Mouse (Mus musculus) left cerebral cortex, adult 9 months (tissue): ENCODE measurements at regions not wholly inside any gene's neighbourhood (a gene's known extent, or its start where the extent isn't known, plus 50 kb on each side); places are given as distances from the start of the nearest gene placed in this dataset.
"Not testable (repeated sequence)": the region's sequence is repeated elsewhere in the genome, so short reads cannot be mapped to it uniquely, and the experiment has no call there.

Experiments used
- DNase-seq, 2 experiments: peaks; one replicate each; pipeline ENCODE4 v3.0.0; 2022; ENCODE audit warnings: low spot score in 2 of 2

GRCm38 (mm10) chr12:14250124-14250523, 98.3 kb upstream of the Fam84a start:
- no peak for DNase-seq

DNA sequence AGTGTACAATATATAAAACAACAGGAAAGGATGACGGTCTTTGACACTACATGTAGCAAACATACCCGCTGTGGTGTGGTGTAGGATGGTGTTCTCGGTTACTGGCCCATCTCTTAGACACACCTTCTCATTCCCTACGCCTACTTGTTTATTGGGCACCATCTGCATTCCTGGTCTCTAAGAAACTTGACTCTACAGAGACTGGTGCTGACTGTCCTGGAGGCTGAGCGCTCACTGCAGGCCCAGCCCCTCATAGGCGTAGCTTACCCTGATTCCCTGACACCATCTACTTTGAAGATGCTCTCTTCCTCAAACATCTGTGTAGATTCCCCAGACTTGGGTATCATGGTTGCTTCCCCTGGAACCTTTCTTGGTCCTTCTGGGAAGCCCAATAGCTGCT, 90.9 kb upstream of the Fam84a start:
- DNase-seq = not testable (repeated sequence)

DNA sequence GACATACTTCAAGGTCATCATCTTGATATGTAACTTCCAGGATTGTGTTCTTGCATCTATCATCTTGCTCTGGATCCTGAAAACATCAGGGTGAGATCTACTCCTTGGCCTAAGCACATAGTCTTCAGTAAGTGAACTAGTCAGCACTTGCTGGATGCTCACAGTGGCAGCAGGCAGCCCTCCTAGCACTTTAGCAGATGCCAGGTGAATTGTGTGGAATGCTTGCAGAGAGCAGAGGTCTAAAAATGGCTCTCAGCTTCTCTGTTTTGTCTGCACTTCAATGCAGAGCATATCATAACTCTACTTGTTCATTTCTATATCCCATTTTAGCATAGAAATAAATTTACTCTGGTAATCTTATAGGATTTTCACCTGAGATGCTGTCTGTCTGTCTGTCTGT, 85.8 kb upstream of the Fam84a start:
- peak in 1 of 2 experiments; percentile 4 for DNase-seq

DNA sequence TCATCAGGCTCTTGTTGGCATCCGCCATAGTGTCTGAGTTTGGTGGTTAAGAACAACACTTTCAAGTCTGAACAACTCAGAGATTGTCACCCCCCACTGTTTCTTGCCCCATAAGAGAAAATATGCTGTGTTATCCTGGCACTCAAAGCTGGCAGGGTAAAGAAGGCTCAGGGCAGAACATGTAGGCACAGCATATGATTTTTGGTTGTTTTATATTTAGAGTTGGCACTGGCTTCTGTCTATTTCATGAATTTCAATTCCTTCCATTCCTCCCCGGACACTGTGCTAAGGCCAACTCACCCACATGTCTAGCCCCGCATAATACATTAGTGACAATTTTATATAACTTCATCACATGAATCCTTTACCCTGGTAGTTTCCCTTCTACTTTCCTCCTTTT, 83.5 kb upstream of the Fam84a start:
- peak; percentile 8 to 22 for DNase-seq

DNA sequence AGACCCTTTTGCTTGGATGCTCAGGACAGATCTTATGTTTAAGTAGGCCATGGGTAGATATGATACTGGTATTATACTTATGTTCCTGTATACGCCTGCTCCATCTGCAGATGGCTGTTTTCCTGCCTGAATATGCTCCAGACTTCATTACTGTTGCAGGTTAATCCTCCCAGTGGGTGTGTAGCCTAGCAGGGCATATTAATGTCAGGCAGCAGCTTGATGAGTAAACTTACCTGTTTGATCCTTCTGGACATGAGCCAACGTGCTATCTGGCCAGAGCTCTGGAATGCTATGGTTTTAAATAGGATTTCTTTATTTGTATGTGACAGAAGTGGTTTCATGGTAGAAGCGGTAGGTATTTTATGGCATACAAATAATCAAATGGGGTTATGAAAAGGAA, 60.8 kb upstream of the Fam84a start:
- DNase-seq = no peak

DNA sequence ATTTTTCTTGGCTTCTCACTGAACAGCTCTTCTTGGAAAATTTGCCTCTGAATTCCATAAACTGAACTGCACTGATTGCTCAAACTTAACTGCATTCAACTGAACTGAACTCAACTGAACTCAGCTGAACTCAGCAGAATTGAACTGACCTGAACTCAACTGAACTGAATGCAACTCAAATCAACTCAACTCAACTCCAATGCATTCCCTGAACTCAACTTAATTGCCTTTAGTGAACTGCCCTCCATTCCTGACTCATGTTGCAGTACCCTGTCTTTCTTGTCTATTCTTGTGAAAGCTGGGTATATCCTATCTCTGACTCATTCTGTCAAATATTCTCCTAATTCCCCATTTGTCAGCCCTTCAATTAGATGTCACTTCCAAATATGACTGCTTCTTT, 58.0 kb upstream of the Fam84a start:
- no peak for DNase-seq

DNA sequence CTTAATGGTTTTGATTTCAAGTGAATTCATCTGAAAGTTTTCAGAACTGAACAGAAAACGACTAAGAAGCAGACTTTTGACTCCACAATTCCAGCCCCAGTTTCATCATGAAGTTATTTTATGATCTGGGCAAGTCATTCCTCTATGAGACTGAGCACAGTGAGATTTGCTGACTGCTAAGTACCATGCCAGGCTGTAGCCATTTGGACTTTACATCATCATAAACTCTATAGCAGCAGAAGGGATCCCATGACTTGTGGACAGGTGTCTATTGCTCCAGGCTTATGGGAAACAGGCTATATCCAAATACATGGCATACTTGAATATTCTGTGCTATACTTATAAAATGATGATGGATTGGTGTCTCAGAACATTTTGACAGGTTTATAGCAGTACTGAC, 55.4 kb upstream of the Fam84a start:
- DNase-seq = no peak

- DNase-seq = no peak
These were observed 52.6 kb upstream of the Fam84a start for GRCm38 (mm10) chr12:14204491-14204890.
